8 mouse cellular contexts compared by ENCODE assay signal in genomic region chr15:78239453-78239852, GRCm38 (mm10).
DNase-seq lines count a peak whose midpoint lies in the region.

No protein-coding gene starts in this region.

- DNase-seq in frontal cortex, postnatal 36 days (ENCODE audit: low spot score in 2 of 2), result peak; percentile 44 to 54
- DNase-seq in frontal cortex, postnatal 25 days (ENCODE audit: low spot score in 2 of 2), result no peak
- DNase-seq in 3T3-L1 (ENCODE audit: low read depth, low spot score), result peak; percentile 84
- DNase-seq in adipocyte (ENCODE audit: low spot score), result peak; percentile 78
- DNase-seq in cerebellum, postnatal 4 days (ENCODE audit: low spot score in 2 of 2), result peak; percentile 36 to 62
- DNase-seq in kidney, postnatal 25 days, result peak; percentile 55 to 71
- DNase-seq in lung, postnatal 36 days, result peak; percentile 81
- DNase-seq in spleen, postnatal 36 days (ENCODE audit: low spot score in 2 of 2), result peak; percentile 53 to 73

Comparison
In these comparisons a context has a peak if more than half of its experiments do, and no peak if none do; other contexts are left out.
1. DNase-seq: peak in frontal cortex, postnatal 36 days (2 of 2), 3T3-L1 (single experiment), adipocyte (single experiment), cerebellum, postnatal 4 days (2 of 2), kidney, postnatal 25 days (2 of 2), lung, postnatal 36 days (single experiment) and spleen, postnatal 36 days (2 of 2); none in frontal cortex, postnatal 25 days (0 of 2).